Comparison of ENCODE assay signal across 8 mouse cellular contexts in genomic region chr2:126553291-126553639, GRCm38 (mm10). TPM values are rescaled to one million over a fixed set of nuclear protein-coding genes. Genes with fewer than 3 reads are reported as not detected.
DNase-seq lines count a peak whose midpoint lies in the region; ATAC-seq and TF ChIP-seq lines count a peak whose summit lies in the region.

No protein-coding gene starts in this region.

- H3K36me3 ChIP-seq in lung, embryonic 16.5 days (ENCODE audit: control insufficient read depth, insufficient read depth, low read length), result no peaks in the 10 kb centered on the region
- no peaks in the 10 kb centered on the region for H3K36me3 ChIP-seq in limb, embryonic 11.5 days (ENCODE audit: control insufficient read depth, insufficient read depth, low read length)
- H3K36me3 ChIP-seq in stomach, embryonic 14.5 days (ENCODE audit: control insufficient read depth, insufficient read depth, low read length), result no peaks in the 10 kb centered on the region

- TF ChIP-seq CTCF in lung, adult 2 months (IDR thresholded peaks at IDR 0.05; ENCODE audit: insufficient read depth, low read length), result no peak

- H3K27ac ChIP-seq in lung, embryonic 16.5 days (ENCODE audit: low read length), result no peak overlapping the region
- no peak overlapping the region for H3K27ac ChIP-seq in limb, embryonic 11.5 days (replicated peaks; ENCODE audit: low read depth, low read length)
- H3K27ac ChIP-seq in stomach, embryonic 14.5 days (ENCODE audit: low read length), result no peak overlapping the region

- ATAC-seq in lung, embryonic 16.5 days (ENCODE audit: low read depth), result peak; percentile 28; the same call in 1 of the 2 replicates
- ATAC-seq in limb, embryonic 11.5 days (ENCODE audit: insufficient number of reproducible peaks, low FRiP score, low TSS enrichment, low read depth), result no peak
- peak; percentile 33; the same call in 1 of the 2 replicates for ATAC-seq in stomach, embryonic 14.5 days (ENCODE audit: insufficient number of reproducible peaks, insufficient read depth, low FRiP score, low read depth)

- H3K9ac ChIP-seq in lung, embryonic 16.5 days (ENCODE audit: low read length), result peak overlapping the region; percentile 57
- H3K9ac ChIP-seq in limb, embryonic 11.5 days (ENCODE audit: low read length), result peak overlapping the region; percentile 57
- H3K9ac ChIP-seq in stomach, embryonic 14.5 days (replicated peaks; ENCODE audit: low read depth, low read length), result no peak overlapping the region

- DNase-seq in adrenal gland, postnatal 10 days, result peak; percentile 23
- DNase-seq in adrenal gland, adult 18-20 months (ENCODE audit: low spot score in 2 of 2), result no peak
- no peak for DNase-seq in lung, adult 2 months
- no peak for DNase-seq in limb, embryonic 11.5 days (ENCODE audit: low spot score)
- no peak for DNase-seq in cerebellum, postnatal 25 days
- no peak for DNase-seq in left cerebral cortex, postnatal 4 days

- peaks cover 39% of the 10 kb centered on the region for H3K27me3 ChIP-seq in lung, embryonic 16.5 days (ENCODE audit: control insufficient read depth, insufficient read depth, low read depth, low read length)
- H3K27me3 ChIP-seq in limb, embryonic 11.5 days (ENCODE audit: control insufficient read depth, insufficient read depth, low read length), result peaks cover 36% of the 10 kb centered on the region
- H3K27me3 ChIP-seq in stomach, embryonic 14.5 days (ENCODE audit: control insufficient read depth, insufficient read depth, low read length), result peaks cover 23% of the 10 kb centered on the region

- no peak for TF ChIP-seq POLR2A in lung, adult 2 months (IDR thresholded peaks at IDR 0.05; ENCODE audit: borderline replicate concordance, extremely low read depth, low read depth, low read length)

- H3K4me2 ChIP-seq in lung, embryonic 16.5 days (ENCODE audit: low read depth, low read length), result peak overlapping the region; percentile 91
- peak overlapping the region; percentile 98 for H3K4me2 ChIP-seq in limb, embryonic 11.5 days (ENCODE audit: low read depth, severe bottlenecking)
- H3K4me2 ChIP-seq in stomach, embryonic 14.5 days (replicated peaks; ENCODE audit: low read depth, low read length), result peak overlapping the region; percentile 71

- intact Hi-C loops in left cerebral cortex, postnatal 4 days (cut with DNase I), result no loop called here

- no peaks in the 10 kb centered on the region for H3K9me3 ChIP-seq in lung, embryonic 16.5 days (ENCODE audit: control insufficient read depth, low read length)
- no peaks in the 10 kb centered on the region for H3K9me3 ChIP-seq in limb, embryonic 11.5 days (ENCODE audit: control insufficient read depth, low read length)
- H3K9me3 ChIP-seq in stomach, embryonic 14.5 days (ENCODE audit: control insufficient read depth, low read depth, low read length), result no peaks in the 10 kb centered on the region

- peak overlapping the region; percentile 55 for H3K4me3 ChIP-seq in lung, embryonic 16.5 days (ENCODE audit: low read length)
- no peak overlapping the region for H3K4me3 ChIP-seq in lung, adult 2 months (replicated peaks; ENCODE audit: extremely low read depth, low read depth, low read length)
- peak overlapping the region; percentile 49 for H3K4me3 ChIP-seq in limb, embryonic 11.5 days (ENCODE audit: low read depth, low read length)
- H3K4me3 ChIP-seq in stomach, embryonic 14.5 days (ENCODE audit: low read depth, low read length), result peak overlapping the region; percentile 53

- 2% methylated on average over 26 of the region's 26 CpGs for WGBS in lung, embryonic 16.5 days
- WGBS in lung, adult 2 months, result 5% methylated on average over 26 of the region's 26 CpGs
- WGBS in limb, embryonic 11.5 days, result under 1% methylated on average over 26 of the region's 26 CpGs
- WGBS in stomach, embryonic 14.5 days, result 1% methylated on average over 26 of the region's 26 CpGs

- H3K4me1 ChIP-seq in lung, embryonic 16.5 days (replicated peaks; ENCODE audit: control insufficient read depth, insufficient read depth, low read length), result peaks cover 3% of the 10 kb centered on the region; the same call in 1 of the 2 replicates
- H3K4me1 ChIP-seq in lung, adult 2 months (ENCODE audit: control insufficient read depth, insufficient read depth, low read length), result no peaks in the 10 kb centered on the region
- H3K4me1 ChIP-seq in limb, embryonic 11.5 days (ENCODE audit: control insufficient read depth, insufficient read depth, low read length), result 0 out of 2 replicates have a peak, but pooled peaks cover 11% of the 10 kb centered on the region
- H3K4me1 ChIP-seq in stomach, embryonic 14.5 days (ENCODE audit: control insufficient read depth, insufficient read depth, low read length), result 0 out of 2 replicates have a peak, but pooled peaks cover 4% of the 10 kb centered on the region

RNA-seq across cellular contexts. Expression of gene Slc27a2, which starts 1.1 kb away (rescaled TPM):
- 100 to 1,000 TPM; 127 to 261 TPM for total RNA-seq in adrenal gland, postnatal 10 days (2021)
- 10 to 100 TPM; 20.9 to 24.6 TPM for total RNA-seq in adrenal gland, adult 18-20 months (2021)
- 1.5 and 2.9 TPM in 2 replicates for polyA plus RNA-seq in lung, embryonic 16.5 days (2015; fragmentation: Nextera tagmentation; extraction: Ambion mirVana)
- 2.4 and 2.7 TPM in 2 replicates for polyA plus RNA-seq in lung, adult 2 months (2012; rRNA removed)
- 0.23 TPM in 1 of 2 replicates, not detected in the other for polyA plus RNA-seq in limb, embryonic 11.5 days (2014; fragmentation: Nextera tagmentation; extraction: Ambion mirVana)
- 1.3 and 2.6 TPM in 2 replicates for polyA plus RNA-seq in stomach, embryonic 14.5 days (2014; fragmentation: Nextera tagmentation; extraction: Ambion mirVana)
- 1 to 10 TPM; 3.5 to 3.6 TPM for total RNA-seq in left cerebral cortex, postnatal 4 days (2021)

RNA-seq across cellular contexts. Expression of gene Atp8b4, which starts 52.8 kb away (rescaled TPM):
- 1 to 10 TPM in 1 of 2 experiments, under 1 TPM in 1; 0.99 to 1.5 TPM for total RNA-seq in adrenal gland, postnatal 10 days (2021)
- total RNA-seq in adrenal gland, adult 18-20 months (2021), result 1 to 10 TPM; 1.5 to 3.0 TPM
- 1.1 and 1.5 TPM in 2 replicates for polyA plus RNA-seq in lung, embryonic 16.5 days (2015; fragmentation: Nextera tagmentation; extraction: Ambion mirVana)
- 1.0 and 1.8 TPM in 2 replicates for polyA plus RNA-seq in lung, adult 2 months (2012; rRNA removed)
- polyA plus RNA-seq in limb, embryonic 11.5 days (2014; fragmentation: Nextera tagmentation; extraction: Ambion mirVana), result 0.07 and 0.34 TPM in 2 replicates
- polyA plus RNA-seq in stomach, embryonic 14.5 days (2014; fragmentation: Nextera tagmentation; extraction: Ambion mirVana), result 0.20 and 0.32 TPM in 2 replicates
- total RNA-seq in left cerebral cortex, postnatal 4 days (2021), result under 1 TPM; 0.14 to 0.16 TPM
